Mouse (Mus musculus): Measurements from ENCODE around the gene Gm5767. TPM values are rescaled to one million over a fixed set of nuclear protein-coding genes. Genes with fewer than 3 reads are reported as not detected.
"Not testable (repeated sequence)": the region's sequence is repeated elsewhere in the genome, so short reads cannot be mapped to it uniquely, and the experiment has no call there.

Gm5767 gene
- polyA plus RNA-seq, 1 experiment from 2014 or later, result not detected

DNA sequence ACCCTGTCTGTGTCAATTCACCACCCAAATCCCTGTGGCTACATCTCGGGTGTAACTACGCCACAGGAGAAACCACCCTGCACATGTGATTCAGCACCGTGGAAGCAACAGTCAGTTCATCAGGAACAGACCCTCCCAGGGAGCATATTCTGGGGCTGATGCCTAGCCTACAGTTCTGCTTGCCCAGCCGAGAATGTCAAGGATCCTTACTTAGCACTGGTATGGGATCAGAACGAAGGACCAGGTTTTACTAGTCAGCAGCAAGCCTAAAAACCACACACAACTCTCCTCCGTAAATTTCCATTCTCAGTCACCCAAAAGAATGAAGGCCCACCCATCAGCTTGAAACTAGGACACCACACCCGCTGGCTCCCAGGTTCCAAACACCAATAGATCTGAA lies 51.1 kb downstream of the Gm5767 start:
- 79% methylated on average over 7 of the region's 7 CpGs for WGBS
- H3K4me3 ChIP-seq, result no peak overlapping the region
- no peaks in the 10 kb centered on the region for H3K9me3 ChIP-seq
- H3K36me3 ChIP-seq, result no peaks in the 10 kb centered on the region; the same call in 1 of the 2 replicates
- no peak for DNase-seq (ENCODE audit: low spot score)
- H3K27me3 ChIP-seq (ENCODE audit: insufficient read depth, poor library complexity, severe bottlenecking), result no peaks in the 10 kb centered on the region
- no peak overlapping the region for H3K27ac ChIP-seq
- peaks cover 55% of the 10 kb centered on the region for H3K4me1 ChIP-seq

- H3K27me3 ChIP-seq (ENCODE audit: insufficient read depth, poor library complexity, severe bottlenecking), result not testable (repeated sequence)
- peaks cover 60% of the 10 kb centered on the region for H3K4me1 ChIP-seq
- WGBS, result 73% methylated on average over 4 of the region's 4 CpGs
Measured at GRCm38 (mm10) chr16:8732450-8732849, 51.9 kb downstream of the Gm5767 start.

More at GRCm38 (mm10) chr16:8732450-8732849, 51.9 kb downstream of the Gm5767 start:
- not testable (repeated sequence) for H3K27ac ChIP-seq; H3K4me3 ChIP-seq; H3K36me3 ChIP-seq; H3K9me3 ChIP-seq; DNase-seq (ENCODE audit: low spot score)

Other genes starting within 250 kb of the Gm5767 start
- 38.0 and 54.3 TPM in 2 replicates for gene Mettl22, start 210.0 kb upstream of the Gm5767 start, polyA plus RNA-seq (2016; fragmentation: Nextera tagmentation; extraction: Ambion mirVana)
- 34.7 and 41.8 TPM in 2 replicates for gene Abat, start 167.3 kb upstream of the Gm5767 start, polyA plus RNA-seq (2016; fragmentation: Nextera tagmentation; extraction: Ambion mirVana)
- gene Pmm2, start 43.1 kb upstream of the Gm5767 start, polyA plus RNA-seq (2016; fragmentation: Nextera tagmentation; extraction: Ambion mirVana), result 49.1 and 52.8 TPM in 2 replicates
- 19.2 and 20.9 TPM in 2 replicates for gene Tmem186, start 43.1 kb upstream of the Gm5767 start, polyA plus RNA-seq (2016; fragmentation: Nextera tagmentation; extraction: Ambion mirVana)
- 127 and 133 TPM in 2 replicates for gene Carhsp1, start 8.6 kb upstream of the Gm5767 start, polyA plus RNA-seq (2016; fragmentation: Nextera tagmentation; extraction: Ambion mirVana)
- 16.8 and 24.3 TPM in 2 replicates for gene Usp7, start 111.5 kb downstream of the Gm5767 start, polyA plus RNA-seq (2016; fragmentation: Nextera tagmentation; extraction: Ambion mirVana)
- 17.3 and 21.3 TPM in 2 replicates for gene 1810013L24Rik, start 149.3 kb downstream of the Gm5767 start, polyA plus RNA-seq (2016; fragmentation: Nextera tagmentation; extraction: Ambion mirVana)

Data from heart, embryonic 10.5 days (tissue).